Mouse (Mus musculus) heart, adult 2 months (tissue): ENCODE results near the gene Slc38a4. TPM values are rescaled to one million over a fixed set of nuclear protein-coding genes. Genes with fewer than 3 reads are reported as not detected.
A peak's percentile ranks its signal among the peaks of the same experiment; 100 is the strongest.

Experiments
- DNase-seq, 2 experiments: peaks; one replicate each; pipeline ENCODE4 v3.0.0; 2021
- H3K27ac ChIP-seq: fragments of 200-600 bp; 2 replicates; pipeline ENCODE4 v1.8.1; 2022
- H3K27me3 ChIP-seq: fragments of 200-500 bp; 2 replicates; pipeline ENCODE4 v1.6.1; 2012; ENCODE audit warnings: mild to moderate bottlenecking, low read length, inconsistent platforms, mixed read lengths; ENCODE audit not compliant: control insufficient read depth, insufficient read depth
- H3K36me3 ChIP-seq: fragments of 200-500 bp; 2 replicates; pipeline ENCODE4 v1.6.1; 2012; ENCODE audit warnings: low read length, inconsistent platforms; ENCODE audit not compliant: control insufficient read depth, insufficient read depth
- H3K4me1 ChIP-seq: fragments of 200-500 bp; 2 replicates; pipeline ENCODE4 v1.6.1; 2011; ENCODE audit warnings: low read length; ENCODE audit not compliant: control insufficient read depth, insufficient read depth
- H3K4me3 ChIP-seq: fragments of 200-600 bp; 2 replicates; pipeline ENCODE4 v1.8.1; 2022
- H3K79me2 ChIP-seq: fragments of 200-500 bp; replicated peaks from 2 replicates; pipeline ENCODE4 v1.6.1; 2012; ENCODE audit warnings: mild to moderate bottlenecking, inconsistent platforms, low read length, moderate library complexity, mixed read lengths; ENCODE audit not compliant: control insufficient read depth, insufficient read depth
- H3K9ac ChIP-seq: fragments of 200-500 bp; 2 replicates; pipeline ENCODE4 v1.6.1; 2012; ENCODE audit warnings: low read depth, mild to moderate bottlenecking, control low read depth, inconsistent platforms, low read length, mixed read lengths
- CTCF ChIP-seq: fragments of 200-600 bp; IDR thresholded peaks from 2 replicates; pipeline ENCODE4 v1.8.1; 2022; ENCODE audit warnings: antibody characterized with exemption, mild to moderate bottlenecking, moderate library complexity
- EP300 ChIP-seq: fragments of 200-500 bp; IDR thresholded peaks from 2 replicates; pipeline ENCODE4 v1.6.1; 2011; ENCODE audit warnings: low read depth, low read length, control low read depth; ENCODE audit not compliant: insufficient read depth
- POLR2A ChIP-seq: fragments of 200-500 bp; IDR thresholded peaks from 2 replicates; pipeline ENCODE4 v1.6.1; 2011; ENCODE audit warnings: mild to moderate bottlenecking, low read depth, low read length, control low read depth; ENCODE audit not compliant: insufficient read depth
- WGBS: fragments of 180-500 bp; shearing (Covaris S2); methylation state at CpG from one replicate; pipeline ENCODE4 v1.1.7; 2018; 5-methylcytosine and 5-hydroxymethylcytosine counted together
- intact Hi-C: fragments of 180-260 bp; cut with DNase I; formaldehyde crosslinking; loops from one replicate; pipeline ENCODE4 v1.15.1; 2025
- polyA plus RNA-seq: library from polyadenylated mRNA; depleted of rRNA; stranded (reverse); fragments of >200 nt; gene quantifications from 2 replicates; pipeline ENCODE4 v1.2.3, GENCODE M21; 2012
- total RNA-seq, 2 experiments: library from RNA; stranded (reverse); gene quantifications; 2 replicates each; pipeline ENCODE4 v1.2.3; 2021

Gene Slc38a4
- total and polyA plus RNA-seq, 3 experiments = 5.4 to 7.8 (median 6.0) TPM

- no peaks in the 10 kb centered on the region; the same call in none of the 2 replicates for H3K36me3 ChIP-seq
- H3K27ac ChIP-seq = no peak overlapping the region
- WGBS = 71% methylated on average over 12 of the region's 12 CpGs
- TF ChIP-seq POLR2A (no peak), CTCF (no peak), EP300 (no peak)
- H3K9ac ChIP-seq = no peak overlapping the region
- no peak overlapping the region for H3K4me3 ChIP-seq
- H3K4me1 ChIP-seq = peaks cover 4% of the 10 kb centered on the region
- DNase-seq = no peak
- H3K79me2 ChIP-seq = no peaks in the 10 kb centered on the region
- no peaks in the 10 kb centered on the region for H3K27me3 ChIP-seq
- intact Hi-C loops = no loop called here
These were observed 54.3 kb downstream of the Slc38a4 start for GRCm38 (mm10) chr15:97001416-97001815.

- WGBS = 34% methylated on average over 17 of the region's 17 CpGs
- Histone ChIP-seq H3K27me3 (no peaks in the 10 kb centered on the region), H3K9ac (no peak overlapping the region), H3K27ac (no peak overlapping the region), H3K36me3 (no peaks in the 10 kb centered on the region; the same call in none of the 2 replicates), H3K79me2 (no peaks in the 10 kb centered on the region), H3K4me1 (peaks cover 4% of the 10 kb centered on the region), H3K4me3 (no peak overlapping the region)
- intact Hi-C loops = no loop called here
- DNase-seq = peak in 1 of 2 experiments; percentile 15
- TF ChIP-seq POLR2A (no peak), EP300 (no peak), CTCF (no peak)
These were observed 55.2 kb downstream of the Slc38a4 start for GRCm38 (mm10) chr15:97000319-97001251.

- TF ChIP-seq EP300 = no peak
- no peak for TF ChIP-seq POLR2A
- no peak for TF ChIP-seq CTCF
- WGBS = 86% methylated on average over 12 of the region's 12 CpGs
- no peaks in the 10 kb centered on the region for H3K27me3 ChIP-seq
- H3K27ac ChIP-seq = no peak overlapping the region
- intact Hi-C loops = no loop called here
- no peak for DNase-seq
- peaks cover 2% of the 10 kb centered on the region for H3K4me1 ChIP-seq
- H3K79me2 ChIP-seq = no peaks in the 10 kb centered on the region
- H3K9ac ChIP-seq = no peak overlapping the region
- no peaks in the 10 kb centered on the region; the same call in none of the 2 replicates for H3K36me3 ChIP-seq
- H3K4me3 ChIP-seq = no peak overlapping the region
These were observed 56.4 kb downstream of the Slc38a4 start for GRCm38 (mm10) chr15:96999401-96999800.

- intact Hi-C loops = no loop called here
- no peak overlapping the region for H3K4me3 ChIP-seq
- H3K27me3 ChIP-seq = 0 out of 2 replicates have a peak, but pooled peaks cover 2% of the 10 kb centered on the region
- DNase-seq = no peak
- WGBS = 65% methylated on average over 8 of the region's 8 CpGs
- no peak overlapping the region for H3K9ac ChIP-seq
- no peaks in the 10 kb centered on the region for H3K4me1 ChIP-seq
- H3K27ac ChIP-seq = no peak overlapping the region
- TF ChIP-seq CTCF = no peak
- TF ChIP-seq EP300 = no peak
- no peak for TF ChIP-seq POLR2A
- no peaks in the 10 kb centered on the region for H3K36me3 ChIP-seq
- H3K79me2 ChIP-seq = no peaks in the 10 kb centered on the region
These were observed 70.1 kb downstream of the Slc38a4 start for GRCm38 (mm10) chr15:96985618-96986017.

- Histone ChIP-seq H3K9ac (no peak overlapping the region), H3K4me3 (no peak overlapping the region), H3K27ac (no peak overlapping the region), H3K79me2 (no peaks in the 10 kb centered on the region), H3K4me1 (no peaks in the 10 kb centered on the region), H3K27me3 (0 out of 2 replicates have a peak, but pooled peaks cover 2% of the 10 kb centered on the region), H3K36me3 (no peaks in the 10 kb centered on the region)
- 83% methylated on average over 13 of the region's 13 CpGs for WGBS
- intact Hi-C loops = no loop called here
- no peak for TF ChIP-seq POLR2A
- TF ChIP-seq EP300 = no peak
- no peak for TF ChIP-seq CTCF
- DNase-seq = no peak
These were observed 72.0 kb downstream of the Slc38a4 start for GRCm38 (mm10) chr15:96983581-96984330.
